Mouse (Mus musculus): ENCODE data around the gene Dis3l. TPM values are rescaled to one million over a fixed set of nuclear protein-coding genes. Genes with fewer than 3 reads are reported as not detected.
"Not testable (repeated sequence)": the region's sequence is repeated elsewhere in the genome, so short reads cannot be mapped to it uniquely, and the experiment has no call there.

Gene Dis3l
- total RNA-seq, 2 experiments from 2014 or later, result 24.8 to 28.1 TPM

DNA sequence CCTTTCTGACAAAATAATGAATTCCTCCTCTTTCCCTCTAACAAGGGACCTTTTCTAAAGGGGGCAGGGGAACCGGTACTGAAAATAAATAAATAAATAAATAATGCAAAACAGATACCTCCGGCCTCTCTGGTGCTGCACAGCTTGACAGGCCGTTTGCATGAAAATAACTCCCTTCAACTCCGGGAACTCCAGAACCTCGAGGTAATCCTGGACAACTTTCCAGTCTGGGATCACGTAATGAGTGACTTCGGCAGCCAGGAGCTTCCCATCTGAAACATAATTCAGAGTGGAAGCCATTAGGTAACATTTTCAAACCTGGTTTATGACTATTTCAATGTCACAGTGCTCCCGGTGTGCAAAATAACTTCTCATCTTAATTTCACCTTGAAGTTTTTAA, 1.7 kb downstream of the Dis3l start:
- intact Hi-C loops (cut with DNase I), result no loop called here
- DNase-seq, result no peak

DNA sequence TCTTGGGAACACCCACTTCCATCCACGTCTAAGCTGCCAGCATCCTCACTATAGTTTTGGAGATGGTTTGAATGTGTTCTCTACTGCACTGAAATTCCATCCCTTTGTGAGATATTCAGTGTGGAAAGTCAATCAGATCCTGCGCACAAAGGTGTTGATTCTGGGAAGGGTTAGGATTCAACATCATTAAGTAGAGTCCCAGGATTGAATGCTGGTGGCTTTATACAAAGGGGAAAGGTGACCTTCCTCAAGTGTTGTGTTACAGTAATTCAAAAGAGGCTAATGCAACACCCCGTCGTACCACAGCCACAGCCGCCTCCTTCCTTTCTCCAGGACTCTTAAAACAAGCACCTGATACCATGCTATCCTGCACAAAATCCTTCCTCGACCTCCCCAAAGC, 5.3 kb downstream of the Dis3l start:
- intact Hi-C loops (cut with DNase I), result no loop called here
- DNase-seq, result no peak

DNA sequence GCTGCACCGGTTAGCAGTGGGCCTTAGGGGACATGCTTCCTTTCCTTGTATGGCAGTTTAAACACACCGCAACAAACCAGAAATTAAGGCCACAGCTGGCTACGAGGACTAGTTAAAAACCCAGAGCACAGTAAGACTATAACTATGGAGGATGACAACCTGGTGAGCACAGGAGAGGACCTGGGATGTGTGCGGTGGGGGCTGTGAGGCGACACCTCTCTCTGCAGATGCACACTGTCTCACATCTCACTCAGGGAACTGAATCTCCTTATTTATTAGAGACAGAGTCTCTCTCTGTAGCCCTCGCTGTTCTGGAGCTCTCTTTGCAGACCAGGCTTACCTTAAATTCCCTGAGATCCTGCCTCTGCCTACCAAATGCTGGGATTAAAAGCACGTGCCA, 17.1 kb downstream of the Dis3l start:
- intact Hi-C loops (cut with DNase I), result no loop called here
- DNase-seq, result no peak

DNA sequence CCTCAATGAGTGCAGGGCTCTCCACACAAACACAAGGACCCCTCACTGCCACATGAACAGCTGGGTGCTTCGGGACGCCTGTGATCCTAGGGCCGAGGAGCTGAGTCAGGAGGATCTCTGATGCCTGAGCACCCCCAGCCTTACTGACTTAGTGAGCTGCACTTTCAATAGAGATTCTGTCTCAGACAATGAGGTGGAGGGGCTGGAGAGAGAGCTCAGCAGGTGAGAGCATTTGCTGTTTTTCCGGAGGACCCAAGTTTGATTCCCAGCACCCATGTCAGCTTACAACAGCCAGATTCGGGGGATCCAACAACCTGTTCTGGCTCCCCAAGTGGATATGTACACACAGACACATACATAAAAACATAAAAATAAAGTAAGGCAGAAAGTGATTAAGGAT, 24.1 kb downstream of the Dis3l start:
- intact Hi-C loops (cut with DNase I), result no loop called here

DNA sequence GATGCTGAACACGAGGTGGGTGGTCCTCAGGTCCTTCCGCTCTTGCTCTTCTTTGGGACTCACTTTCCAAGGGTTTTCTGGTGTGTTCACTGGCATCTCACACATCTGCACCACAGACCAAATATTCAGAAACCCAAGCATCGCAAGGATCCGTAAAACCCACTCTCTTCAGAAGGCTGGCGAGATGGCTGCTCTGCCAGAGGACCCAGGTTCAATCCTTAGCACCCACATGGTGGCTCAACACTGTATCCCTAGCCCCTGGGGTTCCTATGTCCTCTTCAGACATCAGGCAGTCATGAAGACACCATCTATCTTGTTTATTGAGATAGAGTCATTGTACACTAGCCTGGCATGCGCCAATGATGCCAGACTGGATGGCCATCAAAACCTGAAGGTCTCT, 26.4 kb downstream of the Dis3l start:
- no peak for DNase-seq
- intact Hi-C loops (cut with DNase I), result no loop called here

More for the DNA sequence above, 24.1 kb downstream of the Dis3l start:
- DNase-seq, result no peak

DNA sequence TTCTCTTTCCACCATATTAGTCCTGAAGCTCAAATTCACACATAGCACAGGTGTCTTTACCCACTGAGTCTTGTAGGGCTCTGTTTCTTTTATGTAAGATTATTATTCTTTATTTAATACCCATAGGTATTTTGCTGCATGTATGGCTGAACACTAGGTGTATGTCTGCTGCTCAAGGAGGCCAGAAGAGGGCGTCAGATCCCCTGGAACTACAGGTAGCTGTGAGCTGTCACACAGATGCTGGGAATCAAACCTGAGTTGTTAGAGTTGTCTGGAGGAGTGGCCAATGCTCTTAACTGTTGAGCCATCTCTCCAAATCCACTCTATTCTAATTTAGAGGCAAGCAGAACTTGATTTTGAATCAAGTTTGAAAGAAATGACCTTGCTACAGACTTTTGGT, 29.0 kb downstream of the Dis3l start:
- intact Hi-C loops (cut with DNase I), result no loop called here
- no peak for DNase-seq

DNA sequence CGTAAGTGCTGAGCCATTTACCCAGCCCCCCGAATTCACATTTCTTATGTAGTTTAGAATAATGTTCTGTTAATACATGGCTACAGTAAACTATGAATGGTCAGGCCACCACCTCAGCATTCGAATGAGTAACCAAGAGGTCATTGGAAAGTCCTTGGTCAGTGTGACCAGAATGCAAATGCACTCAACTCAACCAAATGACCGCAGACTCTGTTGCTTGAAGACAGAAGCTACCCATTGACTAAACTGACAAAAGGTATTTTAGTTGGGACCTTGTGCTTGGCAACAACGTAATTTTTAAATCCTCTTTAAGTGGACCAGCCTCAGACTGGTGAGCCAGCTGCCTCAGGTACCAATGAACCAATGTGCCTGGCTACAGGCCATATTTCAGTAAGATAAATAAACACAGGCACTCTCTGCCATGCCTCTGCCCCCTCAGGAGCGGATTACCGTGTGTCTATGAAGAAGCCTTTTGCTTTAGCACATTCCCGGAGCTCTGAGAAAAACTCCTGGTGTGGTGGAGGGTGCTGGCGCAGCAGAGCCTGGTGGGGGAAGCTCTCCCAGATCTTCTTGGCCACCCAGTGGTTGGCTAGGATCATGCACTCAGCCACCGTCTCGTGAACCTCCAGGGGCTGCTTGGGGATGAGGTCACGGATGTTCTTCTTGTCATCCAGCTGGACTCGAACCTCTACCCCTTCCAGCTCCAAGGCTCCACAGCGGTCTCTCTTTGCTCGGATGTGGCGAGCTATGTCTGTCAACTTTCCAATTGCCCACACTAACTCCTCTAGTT, 29.9 kb downstream of the Dis3l start:
- DNase-seq, result no peak
- intact Hi-C loops (cut with DNase I), result no loop called here

DNA sequence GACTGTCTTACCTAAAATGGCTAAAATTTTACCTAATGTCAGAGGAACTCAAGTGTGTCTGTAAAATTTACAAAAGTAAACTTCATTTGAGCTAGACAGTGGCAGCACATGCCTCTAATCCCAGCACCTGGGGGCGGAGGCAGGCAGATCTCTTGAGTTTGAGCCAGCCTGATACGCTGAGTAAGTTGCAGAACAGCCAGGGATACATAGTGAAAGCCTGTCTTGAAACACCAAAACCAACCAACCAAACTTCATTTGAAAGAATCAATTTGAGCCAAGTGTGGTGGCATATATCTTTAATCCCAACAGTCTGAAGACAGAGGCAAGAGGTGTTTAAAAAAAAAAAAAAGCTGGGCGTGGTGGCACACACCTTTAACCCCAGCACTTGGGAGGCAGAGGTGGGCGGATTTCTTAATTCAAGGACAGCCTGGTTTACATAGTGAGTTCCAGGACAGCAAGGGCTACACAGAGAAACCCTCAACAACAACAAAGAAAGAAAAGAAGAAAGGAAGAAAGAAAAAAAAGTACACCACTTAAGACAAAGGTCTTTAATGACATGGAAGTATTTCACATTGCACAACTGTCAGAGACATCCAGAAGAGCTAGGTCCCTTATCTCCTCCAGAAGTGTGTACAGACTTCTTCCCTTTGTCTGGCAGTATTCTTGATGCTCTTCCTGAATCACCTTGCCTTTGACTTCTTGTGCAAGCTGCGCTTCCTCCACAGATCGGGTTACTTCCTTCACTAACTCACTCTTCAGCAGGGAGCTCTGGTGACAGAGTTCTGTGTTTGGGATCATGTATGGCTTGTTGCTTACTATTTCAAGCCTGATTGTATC, 34.4 kb downstream of the Dis3l start:
- intact Hi-C loops (cut with DNase I), result no loop called here
- DNase-seq, result no peak

DNA sequence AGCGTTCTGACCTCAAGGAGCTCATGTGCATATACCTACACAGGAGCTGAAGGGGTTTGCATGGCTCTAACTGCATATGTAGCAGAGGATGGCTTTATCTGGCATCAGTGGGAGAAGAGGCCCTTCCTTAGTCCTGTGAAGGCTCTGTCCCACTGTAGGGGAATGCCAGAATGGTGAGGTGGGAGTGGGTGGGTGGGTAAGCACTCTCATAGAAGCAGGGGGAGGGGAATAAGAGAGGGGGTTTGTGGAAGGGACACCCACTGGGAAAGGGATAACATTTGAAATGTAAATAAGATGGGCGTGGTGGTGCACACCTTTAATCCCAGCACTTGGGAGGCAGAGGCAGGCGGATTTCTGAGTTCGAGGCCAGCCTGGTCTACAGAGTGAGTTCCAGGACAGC, 38.0 kb downstream of the Dis3l start:
- DNase-seq; intact Hi-C loops (cut with DNase I): not testable (repeated sequence)

DNA sequence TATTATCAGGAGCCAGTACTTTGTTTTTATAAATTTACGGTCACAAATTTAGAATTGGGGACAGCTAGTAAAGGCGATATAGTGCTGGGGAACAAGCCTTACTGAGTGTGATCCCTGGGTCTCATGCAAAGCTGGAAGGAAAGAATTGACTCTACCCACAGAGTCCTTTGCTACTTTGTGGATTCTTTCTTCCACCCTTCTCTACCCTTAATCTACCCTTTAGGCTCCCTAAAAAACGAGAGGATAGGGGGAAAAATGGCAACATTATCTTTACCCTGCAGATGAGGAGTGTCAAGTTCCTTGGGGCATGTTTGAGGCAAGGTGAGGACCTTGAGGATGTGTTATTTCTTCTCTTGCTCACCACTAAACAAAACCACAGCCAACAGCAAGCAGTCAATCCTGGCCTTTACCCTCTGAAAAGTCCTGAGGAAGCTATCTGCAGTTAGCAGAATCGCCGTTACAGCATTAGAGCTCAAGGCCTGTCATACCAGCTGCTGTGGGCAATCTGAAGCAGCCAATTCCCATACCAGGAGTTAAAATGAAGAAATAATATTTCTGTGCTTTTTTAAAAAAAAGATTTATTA, 58.6 kb downstream of the Dis3l start:
- intact Hi-C loops (cut with DNase I), result loop anchor here (5.0 kb wide), 1 partner anchor 60 kb away; the partner anchor contains the start of gene Dis3l
- DNase-seq, result no peak

DNA sequence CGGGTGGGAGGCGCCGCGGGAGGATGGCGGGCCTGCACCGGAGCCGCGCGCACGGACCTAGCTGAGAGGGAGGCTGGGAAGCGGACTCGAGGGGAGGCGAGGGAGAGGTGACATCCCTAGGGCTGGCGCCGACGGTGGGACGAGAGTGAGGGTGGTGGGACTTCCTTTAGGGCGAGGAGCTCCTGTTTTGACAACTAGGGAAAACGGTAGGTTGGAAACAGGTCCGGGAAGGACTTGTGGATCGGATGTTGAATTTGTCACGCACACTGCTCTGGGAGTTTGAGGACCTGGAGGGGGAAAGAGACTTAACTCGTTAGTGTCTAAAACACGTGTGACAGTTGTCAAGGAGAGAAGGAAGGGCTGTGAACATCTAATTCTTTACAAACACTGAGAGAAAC, 59.3 kb downstream of the Dis3l start:
- intact Hi-C loops (cut with DNase I), result loop anchor here (5.0 kb wide), 1 partner anchor 61 kb away; the partner anchor contains the start of gene Dis3l

DNA sequence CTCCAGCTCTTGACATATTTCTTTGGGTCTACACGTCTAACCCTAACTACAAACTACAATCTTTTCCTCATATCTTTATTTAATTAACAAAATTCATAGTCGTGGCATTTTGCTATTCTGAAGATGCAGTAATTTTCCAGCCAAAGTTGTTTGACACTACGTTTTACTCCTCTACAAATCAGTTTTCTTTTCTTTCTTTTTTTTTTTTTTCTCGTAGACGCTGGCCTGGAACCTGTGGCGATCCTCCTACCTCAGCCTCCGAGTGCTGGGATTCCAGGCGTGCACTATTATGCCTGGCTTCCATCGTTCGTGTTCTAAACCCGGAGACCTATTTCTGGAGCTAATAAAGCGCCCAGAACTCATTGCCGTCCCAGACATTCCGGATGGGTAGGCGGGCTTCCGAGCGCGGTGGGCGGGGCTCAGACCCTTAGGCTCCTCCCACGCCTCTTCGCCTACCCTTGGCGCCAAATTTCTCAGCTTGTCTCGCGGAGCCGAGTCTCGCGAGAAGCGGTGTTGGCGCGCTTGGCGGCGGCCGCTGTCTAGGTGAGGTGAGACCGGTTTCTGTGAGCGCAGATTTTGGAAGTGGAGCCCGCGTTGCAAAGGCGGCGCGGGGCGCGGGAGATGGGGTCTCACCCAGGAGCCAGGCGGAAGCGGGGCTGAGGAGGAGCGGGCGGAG, 59.8 kb downstream of the Dis3l start, which contains the start of gene Tipin:
Tipin (plus strand) TSS at position 477 of the 676 bp plus-strand sequence.
- intact Hi-C loops (cut with DNase I), result loop anchor here (5.0 kb wide), 1 partner anchor 61 kb away; the partner anchor contains the start of gene Dis3l
- DNase-seq, result peak; percentile 97 to 98

More for the DNA sequence above, 59.3 kb downstream of the Dis3l start:
- DNase-seq, result no peak

DNA sequence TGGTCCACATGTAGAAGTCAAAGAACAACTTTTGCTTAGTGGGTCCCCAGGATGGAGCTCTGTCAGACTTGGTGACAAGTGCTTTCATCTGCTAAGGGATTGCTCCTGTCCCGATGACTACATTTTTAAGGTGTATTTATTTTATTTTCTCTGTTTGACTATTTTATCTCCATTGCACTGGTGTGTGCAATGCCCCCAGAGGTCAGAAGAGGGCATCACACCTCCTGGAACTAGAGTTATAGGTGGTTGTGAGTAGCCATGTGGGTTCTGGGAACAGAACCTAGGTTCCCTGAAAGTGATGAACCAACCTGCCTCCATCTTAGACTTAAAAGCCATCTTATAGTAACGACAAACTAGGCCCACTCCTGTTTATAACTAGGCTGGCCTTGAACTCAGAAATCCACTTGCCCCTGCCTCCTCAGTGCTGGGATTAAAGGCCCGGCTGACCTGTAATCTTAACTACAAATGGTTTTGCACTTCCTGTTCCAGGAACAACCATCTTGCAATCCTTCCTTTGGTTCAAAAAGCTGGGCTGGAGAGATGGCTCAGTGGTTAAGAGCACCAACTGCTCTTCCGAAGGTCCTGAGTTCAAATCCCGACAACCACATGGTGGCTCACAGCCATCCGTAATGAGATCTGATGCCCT, 62.3 kb downstream of the Dis3l start:
- intact Hi-C loops (cut with DNase I), result no loop called here
- no peak for DNase-seq

DNA sequence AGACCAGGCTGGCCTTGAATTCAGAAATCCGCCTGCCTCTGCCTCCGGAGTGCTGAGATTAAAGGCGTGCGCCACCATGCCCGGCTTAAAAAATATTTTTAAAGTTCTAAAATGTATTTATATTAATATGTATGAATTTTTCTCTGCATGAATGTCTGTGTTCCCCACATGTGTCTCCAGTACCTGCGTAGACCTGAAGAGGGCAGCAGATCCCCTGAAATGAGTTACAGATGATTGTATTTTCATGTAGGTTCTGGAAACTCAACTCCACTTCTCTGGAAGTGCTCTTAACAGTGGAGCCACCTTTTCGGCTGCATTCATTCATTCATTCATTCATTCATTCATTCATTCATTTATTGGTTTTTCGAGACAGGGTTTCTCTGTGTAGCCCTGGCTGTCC, 63.4 kb downstream of the Dis3l start:
- intact Hi-C loops (cut with DNase I), result no loop called here
- DNase-seq, result peak; percentile 65 to 78

DNA sequence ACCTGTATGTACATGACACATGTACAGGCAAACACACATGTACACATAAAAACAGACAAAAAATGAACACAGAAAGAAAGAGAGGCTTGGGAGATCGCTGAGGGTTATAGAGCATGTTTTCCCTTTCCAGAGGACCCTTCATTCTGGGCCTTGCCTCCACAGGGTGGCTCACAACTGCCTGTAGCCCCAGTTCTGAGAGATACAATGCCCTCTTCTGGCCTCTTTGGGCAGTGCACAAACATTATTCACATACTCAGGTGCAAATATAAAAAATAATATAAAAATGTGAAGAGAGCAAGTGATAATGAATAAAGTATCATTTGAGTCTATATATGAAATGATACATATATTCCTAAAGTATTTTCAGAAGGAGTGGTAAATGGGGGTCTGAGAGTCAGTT, 66.2 kb downstream of the Dis3l start:
- no peak for DNase-seq

DNA sequence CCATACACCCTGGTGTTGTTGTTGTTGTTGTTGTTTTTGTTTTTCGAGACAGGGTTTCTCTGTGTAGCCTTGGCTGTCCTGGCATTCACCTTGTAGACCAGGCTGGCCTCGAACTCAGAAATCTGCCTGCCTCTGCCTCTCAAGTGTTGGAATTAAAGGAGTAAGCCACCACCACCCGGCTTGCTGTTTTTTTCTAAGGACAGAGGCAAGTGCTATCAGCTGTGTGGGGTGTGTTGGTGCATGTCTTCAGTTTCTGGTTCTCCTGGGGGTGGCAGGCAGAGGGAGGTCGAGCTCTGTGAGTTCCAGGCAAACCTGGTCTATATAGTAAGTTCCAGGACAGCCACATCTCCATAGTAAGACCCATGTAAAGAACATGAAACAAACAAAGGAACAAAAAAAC, 66.8 kb downstream of the Dis3l start:
- no peak for DNase-seq
- intact Hi-C loops (cut with DNase I), result loop anchor here (5.0 kb wide), 1 partner anchor 97 kb away; the partner anchor contains the start of gene Snapc5

More for the DNA sequence above, 66.2 kb downstream of the Dis3l start:
- intact Hi-C loops (cut with DNase I), result loop anchor here (5.0 kb wide), 1 partner anchor 98 kb away; the partner anchor contains the start of gene Snapc5

DNA sequence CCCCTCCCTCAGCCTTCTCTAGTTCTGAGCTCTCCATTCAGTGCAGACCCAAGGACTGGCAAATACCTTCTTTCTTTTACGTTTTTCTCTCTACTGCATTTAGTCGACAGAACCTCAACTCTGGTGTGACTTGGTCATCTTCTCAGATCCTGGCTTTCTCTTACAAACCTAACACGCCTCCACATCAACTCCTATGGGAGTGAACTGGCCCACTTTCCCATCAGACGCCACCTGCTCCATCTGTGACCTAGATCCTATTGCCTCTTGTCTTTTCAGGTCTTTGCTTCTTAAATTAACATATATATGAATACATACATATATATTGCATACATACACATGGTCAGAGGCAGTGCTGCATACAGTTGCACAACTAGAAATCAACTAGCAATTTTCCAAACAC, 67.3 kb downstream of the Dis3l start:
- intact Hi-C loops (cut with DNase I), result loop anchor here (2.0 to 5.0 kb wide), 2 partner anchors 96 to 135 kb away; partner anchors contain the start of gene Snapc5
- no peak for DNase-seq

DNA sequence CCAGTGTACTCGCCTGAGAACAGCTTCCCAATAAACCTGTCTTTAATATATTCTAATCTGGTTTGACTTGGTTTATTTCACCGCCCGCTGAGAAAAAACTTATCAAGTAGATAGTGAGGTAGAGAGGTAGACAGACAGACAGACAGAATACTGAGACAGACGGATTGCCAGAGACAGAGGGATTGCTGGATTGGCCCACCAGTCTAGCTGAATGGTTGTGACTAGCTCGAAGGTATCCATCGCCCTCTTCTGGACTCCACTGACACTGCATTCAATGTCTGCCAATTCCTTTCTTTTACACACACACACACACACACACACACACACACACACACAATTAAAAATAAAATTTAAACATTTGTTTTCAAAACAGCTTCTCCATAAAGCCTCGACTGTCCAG, 68.5 kb downstream of the Dis3l start:
- DNase-seq, result peak; percentile 35 to 37
- intact Hi-C loops (cut with DNase I), result loop anchor here (2.0 to 5.0 kb wide), 2 partner anchors 95 to 134 kb away; partner anchors contain the start of gene Snapc5

DNA sequence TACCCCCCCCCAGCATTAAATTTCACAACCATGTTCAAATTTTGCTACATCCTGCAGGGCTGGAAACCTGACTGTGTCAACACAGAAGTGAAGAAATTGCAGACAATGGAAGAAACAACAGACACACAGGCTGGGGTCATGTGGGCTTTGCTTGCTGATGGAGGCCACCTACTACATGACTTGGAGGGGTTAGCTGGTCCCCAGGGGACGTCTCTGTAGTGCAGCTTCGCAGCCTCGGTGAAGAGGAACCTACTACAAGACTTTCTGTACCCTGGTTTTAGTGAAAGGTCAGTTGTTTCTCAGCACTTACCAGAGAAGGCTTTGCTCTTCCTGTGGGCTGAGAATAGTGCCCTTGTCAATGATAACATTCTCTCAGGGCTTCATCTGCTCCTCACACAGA, 69.8 kb downstream of the Dis3l start:
- intact Hi-C loops (cut with DNase I), result loop anchor here (5.0 kb wide), 1 partner anchor 94 kb away; the partner anchor contains the start of gene Snapc5
- no peak for DNase-seq

DNA sequence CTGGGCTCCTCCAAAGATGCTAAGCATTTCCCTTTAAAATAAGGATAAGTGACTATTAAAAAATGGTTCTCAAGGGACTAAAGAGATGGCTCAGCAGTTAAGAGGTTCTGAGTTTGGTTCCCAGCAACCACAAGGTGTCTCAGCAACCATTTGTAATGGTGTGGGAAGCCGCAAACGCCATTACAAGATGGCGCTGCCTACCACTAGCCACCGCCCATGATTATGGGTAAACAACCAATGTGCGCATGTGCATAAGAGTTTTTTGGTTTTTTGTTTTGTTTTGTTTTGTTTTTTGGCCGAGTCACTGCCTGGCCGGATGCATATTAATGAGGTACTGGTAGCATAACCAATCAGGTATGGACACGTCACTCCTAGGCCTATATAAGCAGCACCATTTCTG, 72.3 kb downstream of the Dis3l start:
- DNase-seq, result not testable (repeated sequence)

More for the DNA sequence above, 72.3 kb downstream of the Dis3l start:
- intact Hi-C loops (cut with DNase I), result not testable (repeated sequence)

All from heart, postnatal 36 days (tissue).